ENCODE assay signal across 22 mouse cellular contexts in the genomic region with DNA sequence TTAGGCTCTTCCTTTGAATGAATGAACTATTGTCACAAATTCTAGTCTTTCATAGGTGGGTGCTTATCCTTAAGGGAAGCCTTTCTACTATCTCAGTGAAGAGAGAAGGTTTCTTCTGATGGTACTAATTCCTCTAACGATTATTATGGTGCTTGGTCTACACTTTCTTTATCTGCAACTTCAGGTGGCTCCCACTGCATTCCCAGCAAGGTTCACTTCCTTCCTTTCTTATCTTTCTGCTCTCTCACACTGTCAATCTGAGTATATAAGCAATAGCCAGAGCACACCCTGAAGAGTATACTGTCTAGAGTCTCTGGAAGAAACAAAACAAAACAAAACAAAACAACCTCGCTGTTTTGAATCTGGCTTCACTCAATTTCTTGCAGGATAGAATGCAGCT. TPM values are rescaled to one million over a fixed set of nuclear protein-coding genes. Genes with fewer than 3 reads are reported as not detected.
"Had no signal": no experiment of that assay in that cellular context is flagged by ENCODE, and none has a peak within 500 bp of the region (broad histone marks: within the 10 kb centered on the region; RNA-seq: fewer than 3 reads in every experiment).

No protein-coding gene starts in this region.

- H3K27me3 ChIP-seq: neural tube, embryonic 12.5 days; neural tube, embryonic 13.5 days; neural tube, embryonic 15.5 days; stomach, embryonic 15.5 days had no signal

- H3K9ac ChIP-seq: neural tube, embryonic 12.5 days; neural tube, embryonic 13.5 days; neural tube, embryonic 15.5 days; stomach, embryonic 15.5 days had no signal

- H3K27ac ChIP-seq: neural tube, embryonic 12.5 days; neural tube, embryonic 13.5 days; neural tube, embryonic 15.5 days; stomach, embryonic 15.5 days; stomach, postnatal 0 days had no signal

- DNase-seq: retina, postnatal 1 day; right cerebral cortex, adult 18-20 months; right cerebral cortex, postnatal 14 days; right cerebral cortex, postnatal 25 days; right cerebral cortex, postnatal 4 days; spleen, adult 18-20 months; thymus, adult 18-20 months; thymus, adult 2 months; thymus, postnatal 14 days; thymus, postnatal 25 days; thymus, postnatal 4 days had no signal

- H3K9me3 ChIP-seq: neural tube, embryonic 15.5 days had no signal

- H3K4me1 ChIP-seq: neural tube, embryonic 12.5 days; neural tube, embryonic 13.5 days; neural tube, embryonic 15.5 days; stomach, embryonic 15.5 days had no signal

- H3K4me3 ChIP-seq: neural tube, embryonic 12.5 days; neural tube, embryonic 13.5 days; neural tube, embryonic 15.5 days; stomach, embryonic 15.5 days had no signal

RNA-seq across cellular contexts. Expression of gene Slc22a13, which starts 10.8 kb away (rescaled TPM):
- total RNA-seq: neutrophil, adult 5-6 weeks had no signal
- polyA plus RNA-seq: neural tube, embryonic 11.5 days; neural tube, embryonic 12.5 days; neural tube, embryonic 13.5 days; neural tube, embryonic 14.5 days; stomach, embryonic 14.5 days; stomach, embryonic 15.5 days; stomach, embryonic 16.5 days; stomach, postnatal 0 days; thymus, postnatal 0 days had no signal
